Mouse (Mus musculus): ENCODE measurements around the gene 2010111I01Rik. TPM values are rescaled to one million over a fixed set of nuclear protein-coding genes. Genes with fewer than 3 reads are reported as not detected.

Gene 2010111I01Rik
- polyA plus RNA-seq, 1 experiment from 2014 or later: 30.5 TPM

DNA sequence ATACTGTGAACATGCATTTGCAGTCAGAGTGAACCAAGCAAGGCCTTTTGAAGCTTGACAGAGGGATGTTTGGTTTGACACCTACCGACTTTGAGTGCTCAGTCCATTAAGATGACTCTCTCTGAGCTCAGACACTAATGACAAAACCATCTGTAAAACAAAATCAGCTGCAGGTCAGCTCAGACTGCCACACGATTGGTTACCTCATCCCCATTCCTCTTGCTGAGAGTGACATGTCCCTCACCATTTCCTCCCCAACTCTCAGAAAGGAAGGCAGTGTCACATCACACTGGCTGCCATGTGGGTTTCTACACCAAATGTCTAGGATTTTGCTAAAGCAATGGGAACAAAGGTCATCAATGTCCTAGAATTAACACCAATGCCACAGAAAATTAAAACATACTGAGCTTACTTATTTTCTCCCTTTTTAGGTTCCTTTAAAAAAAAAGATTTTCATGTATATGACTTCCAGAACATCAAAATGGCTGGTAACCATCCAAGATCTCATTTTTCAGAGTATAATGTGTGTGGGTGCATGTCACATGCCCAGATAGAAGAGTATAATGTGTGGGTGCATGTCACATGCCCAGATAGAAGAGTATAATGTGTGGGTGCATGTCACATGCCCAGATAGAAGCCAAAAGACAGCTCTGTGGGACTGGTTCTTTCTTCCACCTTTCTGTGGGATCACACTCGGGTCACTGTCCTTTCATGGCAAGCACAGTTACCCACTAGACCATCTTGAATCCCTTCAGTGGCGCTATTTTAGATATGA is 395.6 kb downstream of the 2010111I01Rik start:
- ATAC-seq: no peak
- no peak overlapping the region for H3K27ac ChIP-seq (ENCODE audit: low read length)
- H3K4me1 ChIP-seq (replicated peaks; ENCODE audit: control insufficient read depth, insufficient read depth, low read length): no peaks in the 10 kb centered on the region
- no peak overlapping the region for H3K4me2 ChIP-seq (ENCODE audit: low read length)
- no peaks in the 10 kb centered on the region for H3K9me3 ChIP-seq (ENCODE audit: control insufficient read depth, low read length)
- no peaks in the 10 kb centered on the region for H3K27me3 ChIP-seq (replicated peaks; ENCODE audit: control insufficient read depth, insufficient read depth, low read length)
- H3K9ac ChIP-seq (replicated peaks; ENCODE audit: low read depth, low read length): no peak overlapping the region
- 86% methylated on average over 4 of the region's 4 CpGs for WGBS
- H3K36me3 ChIP-seq (ENCODE audit: control insufficient read depth, insufficient read depth): no peaks in the 10 kb centered on the region
- H3K4me3 ChIP-seq (replicated peaks; ENCODE audit: low read length): no peak overlapping the region

DNA sequence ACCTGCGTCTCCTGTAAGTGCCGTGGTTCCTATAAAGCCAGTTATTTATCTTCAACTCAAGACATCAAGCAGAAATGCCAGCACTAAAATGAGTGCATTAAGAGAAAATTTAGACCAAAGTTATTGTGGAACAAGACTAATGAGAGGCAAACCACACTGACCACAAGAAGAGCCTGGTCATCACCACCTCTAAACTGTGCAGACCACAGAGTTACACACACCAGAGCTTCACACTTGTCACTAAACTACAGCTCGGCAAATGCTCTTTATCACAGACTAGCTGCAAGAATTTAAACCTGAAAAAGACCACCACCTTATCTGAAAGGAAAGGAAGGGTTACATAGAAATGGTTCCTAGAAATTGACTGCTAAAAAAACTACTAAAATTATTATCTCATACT is 397.1 kb downstream of the 2010111I01Rik start:
- Histone ChIP-seq H3K9me3 (ENCODE audit: control insufficient read depth, low read length) (no peaks in the 10 kb centered on the region), H3K36me3 (ENCODE audit: control insufficient read depth, insufficient read depth) (no peaks in the 10 kb centered on the region), H3K27me3 (replicated peaks; ENCODE audit: control insufficient read depth, insufficient read depth, low read length) (no peaks in the 10 kb centered on the region), H3K4me2 (ENCODE audit: low read length) (no peak overlapping the region), H3K4me1 (replicated peaks; ENCODE audit: control insufficient read depth, insufficient read depth, low read length) (no peaks in the 10 kb centered on the region), H3K9ac (replicated peaks; ENCODE audit: low read depth, low read length) (no peak overlapping the region), H3K4me3 (replicated peaks; ENCODE audit: low read length) (no peak overlapping the region), H3K27ac (ENCODE audit: low read length) (no peak overlapping the region)
- ATAC-seq: no peak
- WGBS: 91% methylated on average over 3 of the region's 3 CpGs

DNA sequence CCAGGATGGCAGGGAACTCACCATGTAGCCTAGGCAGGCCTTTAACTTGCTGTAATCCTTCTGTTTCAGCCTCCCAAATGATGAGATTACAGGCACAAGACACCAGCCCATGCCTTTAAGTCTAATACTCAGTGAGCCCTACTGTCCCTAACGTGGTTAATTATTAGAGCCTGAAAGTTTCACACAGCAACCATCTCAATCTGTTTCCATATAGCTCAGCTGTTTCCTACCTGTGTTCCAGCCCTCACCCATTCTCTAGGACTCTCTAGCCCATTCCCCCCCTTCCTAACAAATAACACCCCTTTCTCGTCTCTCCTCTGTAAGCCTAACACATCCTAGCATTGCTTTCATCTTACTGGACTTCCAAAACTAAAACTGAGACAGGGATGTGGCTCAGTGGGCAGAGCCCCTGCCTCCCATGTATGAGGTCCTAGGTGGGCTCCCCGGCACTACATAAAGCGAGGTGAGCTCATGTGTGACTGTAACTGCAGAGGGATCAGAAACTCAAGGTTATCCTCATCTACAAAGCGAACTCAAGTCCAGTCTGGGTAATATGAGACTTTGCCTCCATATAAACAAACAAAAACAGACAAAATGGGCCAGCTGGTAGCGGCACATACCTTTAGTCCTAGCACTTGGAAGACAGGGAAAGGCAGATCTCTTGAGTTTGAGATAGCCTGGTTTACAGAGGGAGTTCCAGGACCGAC is 408.9 kb downstream of the 2010111I01Rik start:
- H3K4me3 ChIP-seq (replicated peaks; ENCODE audit: low read length): no peak overlapping the region
- H3K9ac ChIP-seq (replicated peaks; ENCODE audit: low read depth, low read length): no peak overlapping the region
- no peaks in the 10 kb centered on the region for H3K27me3 ChIP-seq (replicated peaks; ENCODE audit: control insufficient read depth, insufficient read depth, low read length)
- no peak overlapping the region for H3K4me2 ChIP-seq (ENCODE audit: low read length)
- H3K9me3 ChIP-seq (ENCODE audit: control insufficient read depth, low read length): no peaks in the 10 kb centered on the region
- H3K4me1 ChIP-seq (replicated peaks; ENCODE audit: control insufficient read depth, insufficient read depth, low read length): no peaks in the 10 kb centered on the region
- no peak for ATAC-seq
- 85% methylated on average over 7 of the region's 7 CpGs for WGBS
- no peak overlapping the region for H3K27ac ChIP-seq (ENCODE audit: low read length)
- no peaks in the 10 kb centered on the region for H3K36me3 ChIP-seq (ENCODE audit: control insufficient read depth, insufficient read depth)

MicroRNAs within 50 kb of the gene (microRNA counts, 519-probe panel; counts per million panel counts)
- microRNA mmu-miR-23b (2,887 counts per million, percentile 74 among the panel's probes with 10 or more counts), microRNA mmu-miR-24 (2,263 counts per million, percentile 49 among the panel's probes with 10 or more counts), microRNA mmu-miR-27b (2,157 counts per million, percentile 41 among the panel's probes with 10 or more counts)

Small RNAs within 50 kb of the gene (microRNA-seq; reads per million reads assigned to microRNA genes)
- 7,979 reads per million, percentile 94 among the genes with 10 or more reads in this experiment for gene Mir23b
- not detected for gene Mir24-1
- gene Mir27b: 498 reads per million, percentile 72 among the genes with 10 or more reads in this experiment
- not detected for gene Mir3074-1

Other genes with a start within 250 kb of the 2010111I01Rik start
- 40.3 and 42.1 TPM in 2 replicates for gene Platr25, start 204.2 kb upstream of the 2010111I01Rik start, polyA plus RNA-seq (2015; fragmentation: Nextera tagmentation; extraction: Ambion mirVana)
- 12.8 and 14.2 TPM in 2 replicates for gene Gm5141, start 179.1 kb upstream of the 2010111I01Rik start, polyA plus RNA-seq (2015; fragmentation: Nextera tagmentation; extraction: Ambion mirVana)
- 0.36 and 0.41 TPM in 2 replicates for gene Fbp2, start 106.5 kb upstream of the 2010111I01Rik start, polyA plus RNA-seq (2015; fragmentation: Nextera tagmentation; extraction: Ambion mirVana)
- gene Fbp1, start 76.6 kb upstream of the 2010111I01Rik start, polyA plus RNA-seq (2015; fragmentation: Nextera tagmentation; extraction: Ambion mirVana): 0.21 TPM in 1 of 2 replicates, not detected in the other